Mouse (Mus musculus): Measurements from ENCODE around the gene Selenoh.

GRCm38 (mm10) chr2:84646138-84646537, 24.4 kb downstream of the Selenoh start:
- no peak for TF ChIP-seq CTCF (IDR thresholded peaks at IDR 0.05; ENCODE audit: control insufficient read depth, insufficient read depth, insufficient replicate concordance, low read depth, low read length)
- TF ChIP-seq POLR2A (IDR thresholded peaks at IDR 0.05; ENCODE audit: control insufficient read depth, low read depth, low read length): no peak
